Mouse (Mus musculus): ENCODE data around the gene Eri2. TPM values are rescaled to one million over a fixed set of nuclear protein-coding genes. Genes with fewer than 3 reads are reported as not detected.
"Not testable (repeated sequence)": the region's sequence is repeated elsewhere in the genome, so short reads cannot be mapped to it uniquely, and the experiment has no call there.

The Eri2 gene
- total RNA-seq, 2 experiments from 2014 or later = 8.8 TPM

GRCm38 (mm10) chr7:119744321-119744720 is 49.5 kb downstream of the Eri2 start:
- no peak for DNase-seq (ENCODE audit: low spot score in 2 of 2)

GRCm38 (mm10) chr7:119739798-119740468 is 53.9 kb downstream of the Eri2 start:
- not testable (repeated sequence) for DNase-seq (ENCODE audit: low spot score in 2 of 2)

- no peak for DNase-seq (ENCODE audit: low spot score in 2 of 2)
Observed at GRCm38 (mm10) chr7:119738877-119739276, 55.0 kb downstream of the Eri2 start.

GRCm38 (mm10) chr7:119731262-119731661 is 62.6 kb downstream of the Eri2 start:
- not testable (repeated sequence) for DNase-seq (ENCODE audit: low spot score in 2 of 2)

- no peak for DNase-seq (ENCODE audit: low spot score in 2 of 2)
Observed at GRCm38 (mm10) chr7:119727621-119728020, 66.2 kb downstream of the Eri2 start.

- peak in 1 of 2 experiments; percentile 5 for DNase-seq (ENCODE audit: low spot score in 2 of 2)
Observed at GRCm38 (mm10) chr7:119720947-119721310, 72.9 kb downstream of the Eri2 start.

GRCm38 (mm10) chr7:119720253-119720946 is 73.5 kb downstream of the Eri2 start, which contains the start of gene Thumpd1:
Thumpd1 (minus strand) TSS chr7:119720798.
- DNase-seq (ENCODE audit: low spot score in 2 of 2) = peak; percentile 95 to 98

Other genes with a start within 250 kb of the Eri2 start
- not detected for gene Acsm2, start 239.7 kb downstream of the Eri2 start, total RNA-seq (2021)
- not detected for gene Acsm1, start 187.0 kb downstream of the Eri2 start, total RNA-seq (2021)
- gene Acsm4, start 104.0 kb downstream of the Eri2 start, total RNA-seq (2021) = not detected
- gene Thumpd1, start 73.3 kb downstream of the Eri2 start, total RNA-seq (2021) = 10 to 100 TPM; 48.3 to 50.7 TPM
- gene Acsm3, start 33.1 kb downstream of the Eri2 start, total RNA-seq (2021) = not detected
- 1 to 10 TPM; 2.3 TPM for gene Rexo5, start 52 bp downstream of the Eri2 start, total RNA-seq (2021)
- gene Lyrm1, start 101.8 kb upstream of the Eri2 start, total RNA-seq (2021) = 10 to 100 TPM; 13.5 to 13.8 TPM
- 10 to 100 TPM; 30.9 to 31.3 TPM for gene Dcun1d3, start 102.2 kb upstream of the Eri2 start, total RNA-seq (2021)